Mouse (Mus musculus): ENCODE measurements around the gene Fsip2.

The Fsip2 gene

GRCm38 (mm10) chr2:82943472-82943871 lies at the start of gene Fsip2:
TSS of gene Fsip2 (plus strand) at chr2:82943634.
- no peak for DNase-seq (ENCODE audit: low spot score)

- DNase-seq (ENCODE audit: low spot score), result no peak
These were observed 20.0 kb downstream of the Fsip2 start for GRCm38 (mm10) chr2:82963443-82963842.

- DNase-seq (ENCODE audit: low spot score), result no peak
These were observed 82.4 kb downstream of the Fsip2 start for GRCm38 (mm10) chr2:83025853-83026252.

- DNase-seq (ENCODE audit: low spot score), result no peak
These were observed 109.7 kb downstream of the Fsip2 start for GRCm38 (mm10) chr2:83052914-83053690.

Data from retina, embryonic 14.5 days (tissue).